Mouse (Mus musculus) granulocyte monocyte progenitor cell, adult 5-6 weeks (primary cell): ENCODE results near the gene Med18. TPM values are rescaled to one million over a fixed set of nuclear protein-coding genes. Genes with fewer than 3 reads are reported as not detected.

Source experiments
- ATAC-seq: replicated peaks from 2 replicates; pipeline ENCODE4 v1.8.0; 2016; ENCODE audit warnings: mild to moderate bottlenecking, moderate TSS enrichment, inconsistent platforms; ENCODE audit not compliant: poor library complexity, severe bottlenecking
- total RNA-seq, 2 experiments: library from RNA; stranded (forward) in 1 of 2; stranded (reverse) in 1 of 2; fragments of 200-712, 200-1000 nt in 1 of 2; fragments of >200 nt in 1 of 2; fragmentation: Nextera tagmentation in 1 of 2; gene quantifications; 2 replicates each; pipeline ENCODE4 v1.2.3; 2014 to 2017

Med18 gene
- total RNA-seq (2014; fragmentation: Nextera tagmentation) (9.2 and 16.1 TPM in 2 replicates), total RNA-seq (2017) (9.9 and 16.2 TPM in 2 replicates)

- ATAC-seq, result peak; percentile 96
Measured at GRCm38 (mm10) chr4:132463430-132464254, at the start of gene Med18. Med18 (minus strand) TSS chr4:132463921.

GRCm38 (mm10) chr4:132512080-132512479 is 48.4 kb upstream of the Med18 start:
- no peak for ATAC-seq

- ATAC-seq, result peak; percentile 80
Measured at GRCm38 (mm10) chr4:132510352-132510798, 46.7 kb upstream of the Med18 start, which contains the start of gene Sesn2. Sesn2 (minus strand) TSS chr4:132510501.

GRCm38 (mm10) chr4:132509621-132510296 is 46.0 kb upstream of the Med18 start:
- ATAC-seq, result peak; percentile 47

GRCm38 (mm10) chr4:132507210-132507609 is 43.5 kb upstream of the Med18 start:
- ATAC-seq, result no peak

- ATAC-seq, result no peak
Measured at GRCm38 (mm10) chr4:132506250-132506649, 42.5 kb upstream of the Med18 start.

- ATAC-seq, result no peak
Measured at GRCm38 (mm10) chr4:132505800-132506199, 42.1 kb upstream of the Med18 start.

GRCm38 (mm10) chr4:132505034-132505738 is 41.5 kb upstream of the Med18 start:
- 0 out of 2 replicates have a peak, but pooled peaks have one; percentile 15 for ATAC-seq

GRCm38 (mm10) chr4:132503344-132503743 is 39.6 kb upstream of the Med18 start:
- ATAC-seq, result no peak

- no peak for ATAC-seq
Measured at GRCm38 (mm10) chr4:132501639-132502038, 37.9 kb upstream of the Med18 start.

- peak; percentile 93 for ATAC-seq
Measured at GRCm38 (mm10) chr4:132494271-132494918, 30.7 kb upstream of the Med18 start.

GRCm38 (mm10) chr4:132492178-132493060 is 28.7 kb upstream of the Med18 start:
- ATAC-seq, result no peak

- ATAC-seq, result no peak
Measured at GRCm38 (mm10) chr4:132491748-132492147, 28.0 kb upstream of the Med18 start.

- no peak for ATAC-seq
Measured at GRCm38 (mm10) chr4:132491057-132491456, 27.3 kb upstream of the Med18 start.

- ATAC-seq, result peak; percentile 41
Measured at GRCm38 (mm10) chr4:132490273-132491010, 26.7 kb upstream of the Med18 start.

GRCm38 (mm10) chr4:132488976-132489375 is 25.3 kb upstream of the Med18 start:
- no peak for ATAC-seq

- ATAC-seq, result peak; percentile 35; the same call in 1 of the 2 replicates
Measured at GRCm38 (mm10) chr4:132488521-132488920, 24.8 kb upstream of the Med18 start.

GRCm38 (mm10) chr4:132484820-132485219 is 21.1 kb upstream of the Med18 start:
- no peak for ATAC-seq
